Mouse (Mus musculus) hindbrain, postnatal 0 days (tissue): ENCODE measurements at regions not wholly inside any gene's neighbourhood (a gene's known extent, or its start where the extent isn't known, plus 50 kb on each side); places are given as distances from the start of the nearest gene placed in this dataset.

Experiments used
- ATAC-seq: fragments of 200-750 bp; cut with Nextera tagmentation; 2 replicates; pipeline ENCODE4 v1.8.0; 2017; ENCODE audit warnings: mild to moderate bottlenecking, moderate TSS enrichment, moderate library complexity
- DNase-seq: peaks from one replicate; pipeline ENCODE4 v3.0.0-alpha.2; 2015; ENCODE audit warnings: low spot score
- H3K27ac ChIP-seq: fragments of 300-500 bp; sonication (generic); 2 replicates; pipeline ENCODE4 v1.5.1; 2014; ENCODE audit warnings: mild to moderate bottlenecking
- H3K27me3 ChIP-seq: fragments of 300-500 bp; sonication (generic); 2 replicates; pipeline ENCODE4 v1.6.1; 2014; ENCODE audit warnings: low read length, mixed read lengths; ENCODE audit not compliant: insufficient read depth
- H3K36me3 ChIP-seq: fragments of 300-500 bp; sonication (generic); 2 replicates; pipeline ENCODE4 v1.6.1; 2014; ENCODE audit warnings: low read length, mixed read lengths; ENCODE audit not compliant: insufficient read depth
- H3K4me1 ChIP-seq: fragments of 300-500 bp; sonication (generic); 2 replicates; pipeline ENCODE4 v1.6.1; 2014; ENCODE audit warnings: antibody characterized with exemption, low read length, mixed read lengths; ENCODE audit not compliant: insufficient read depth
- H3K4me2 ChIP-seq: fragments of 300-500 bp; sonication (generic); 2 replicates; pipeline ENCODE4 v1.6.1; 2014; ENCODE audit warnings: low read depth, mild to moderate bottlenecking, low read length, moderate library complexity, mixed read lengths
- H3K4me3 ChIP-seq: fragments of 300-500 bp; sonication (generic); 2 replicates; pipeline ENCODE4 v1.5.1; 2014; ENCODE audit warnings: low read length
- H3K9ac ChIP-seq: fragments of 300-500 bp; sonication (generic); replicated peaks from 2 replicates; pipeline ENCODE4 v1.6.1; 2014; ENCODE audit warnings: mild to moderate bottlenecking, low read length, moderate library complexity, mixed read lengths
- H3K9me3 ChIP-seq: fragments of 300-500 bp; sonication (generic); 2 replicates; pipeline ENCODE4 v1.6.1; 2016; ENCODE audit warnings: low read length, mixed read lengths
- CTCF ChIP-seq: IDR thresholded peaks from 2 replicates; pipeline ENCODE4 v1.5.1; 2016; ENCODE audit warnings: antibody characterized with exemption, control low read depth, low read depth
- WGBS: fragments of 180-500 bp; shearing (Covaris S2); extraction: QIAGEN DNeasy Blood & Tissue Kit; methylation state at CpG from one replicate; pipeline ENCODE4 v1.1.7; 2014; 5-methylcytosine and 5-hydroxymethylcytosine counted together

DNA sequence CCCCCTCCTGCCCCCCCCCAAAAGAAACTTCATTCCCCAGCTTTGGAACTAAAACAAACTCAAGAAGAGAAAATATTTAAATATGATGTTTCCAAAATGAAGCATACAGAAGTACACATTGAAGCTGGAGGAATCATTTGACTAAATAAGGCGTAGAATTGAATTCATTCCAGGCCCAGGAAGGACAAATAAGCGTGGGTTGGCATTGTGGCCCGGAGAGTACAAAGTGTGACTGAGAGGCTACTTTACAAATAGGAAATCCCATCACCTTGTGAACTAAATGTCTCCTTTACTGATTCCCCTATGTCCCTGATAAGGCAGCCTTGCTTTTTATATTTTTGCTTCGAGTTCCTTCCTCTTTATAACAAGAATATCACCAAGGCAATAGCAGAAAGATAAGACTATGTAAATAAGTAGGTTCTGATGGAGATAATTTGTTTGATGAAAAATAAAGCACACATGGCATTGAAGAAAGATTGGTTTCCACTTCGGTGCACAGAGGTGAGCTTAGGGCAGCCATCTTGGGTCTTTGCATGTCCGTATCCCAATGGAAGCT, 176.4 kb upstream of the Mkln1 start:
- Histone ChIP-seq H3K9me3 (no peaks in the 10 kb centered on the region), H3K36me3 (no peaks in the 10 kb centered on the region), H3K27ac (no peak overlapping the region), H3K27me3 (peaks cover 10% of the 10 kb centered on the region; the same call in 1 of the 2 replicates), H3K9ac (no peak overlapping the region), H3K4me3 (no peak overlapping the region), H3K4me1 (peaks cover 8% of the 10 kb centered on the region; the same call in 1 of the 2 replicates), H3K4me2 (no peak overlapping the region)
- DNase-seq, result no peak
- 71% methylated on average over 6 of the region's 6 CpGs for WGBS
- no peak for TF ChIP-seq CTCF
- no peak for ATAC-seq

- H3K27ac ChIP-seq, result no peak overlapping the region
- H3K9me3 ChIP-seq, result no peaks in the 10 kb centered on the region
- H3K9ac ChIP-seq, result no peak overlapping the region
- no peaks in the 10 kb centered on the region for H3K27me3 ChIP-seq
- DNase-seq, result no peak
- no peak overlapping the region for H3K4me3 ChIP-seq
- H3K4me1 ChIP-seq, result no peaks in the 10 kb centered on the region
- WGBS, result 50% methylated on average over 5 of the region's 5 CpGs
- no peak for TF ChIP-seq CTCF
- H3K36me3 ChIP-seq, result no peaks in the 10 kb centered on the region
- no peak for ATAC-seq
- H3K4me2 ChIP-seq, result no peak overlapping the region
Observed at GRCm38 (mm10) chr6:31227406-31227805, 171.1 kb upstream of the Mkln1 start.

DNA sequence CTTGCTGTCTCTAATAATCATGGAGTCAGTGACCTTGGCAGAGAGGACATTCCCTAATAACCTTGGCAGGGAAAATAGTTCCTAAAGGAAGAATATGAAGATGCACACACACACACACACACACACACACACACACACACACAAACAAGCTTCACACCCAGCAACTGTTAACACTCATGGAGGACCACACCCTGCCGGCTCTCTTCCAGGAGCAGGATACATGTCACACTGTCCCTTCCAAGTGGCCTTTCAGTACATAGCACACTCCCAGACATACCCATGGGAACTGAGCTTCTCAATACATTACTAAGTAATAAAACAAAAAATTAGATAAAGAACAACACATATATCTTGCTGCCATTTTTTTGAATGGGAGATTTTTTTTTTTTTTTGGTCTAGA, 170.5 kb upstream of the Mkln1 start:
- DNase-seq (no peak), ATAC-seq (no peak)
- TF ChIP-seq CTCF, result no peak
- no peaks in the 10 kb centered on the region for H3K36me3 ChIP-seq
- no peak overlapping the region for H3K27ac ChIP-seq
- no peak overlapping the region for H3K4me2 ChIP-seq
- no peaks in the 10 kb centered on the region for H3K9me3 ChIP-seq
- no peak overlapping the region for H3K9ac ChIP-seq
- no peaks in the 10 kb centered on the region for H3K27me3 ChIP-seq
- no peaks in the 10 kb centered on the region for H3K4me1 ChIP-seq
- WGBS, result 82% methylated on average over 1 of the region's 1 CpGs
- H3K4me3 ChIP-seq, result no peak overlapping the region

GRCm38 (mm10) chr6:31231821-31232220, 166.7 kb upstream of the Mkln1 start:
- no peak overlapping the region for H3K4me3 ChIP-seq
- H3K4me2 ChIP-seq, result no peak overlapping the region
- no peaks in the 10 kb centered on the region for H3K27me3 ChIP-seq
- H3K27ac ChIP-seq, result no peak overlapping the region
- TF ChIP-seq CTCF, result no peak
- H3K4me1 ChIP-seq, result no peaks in the 10 kb centered on the region
- DNase-seq (peak; percentile 49), ATAC-seq (no peak)
- H3K9me3 ChIP-seq, result no peaks in the 10 kb centered on the region
- H3K9ac ChIP-seq, result no peak overlapping the region
- 53% methylated on average over 4 of the region's 4 CpGs for WGBS
- no peaks in the 10 kb centered on the region for H3K36me3 ChIP-seq

DNA sequence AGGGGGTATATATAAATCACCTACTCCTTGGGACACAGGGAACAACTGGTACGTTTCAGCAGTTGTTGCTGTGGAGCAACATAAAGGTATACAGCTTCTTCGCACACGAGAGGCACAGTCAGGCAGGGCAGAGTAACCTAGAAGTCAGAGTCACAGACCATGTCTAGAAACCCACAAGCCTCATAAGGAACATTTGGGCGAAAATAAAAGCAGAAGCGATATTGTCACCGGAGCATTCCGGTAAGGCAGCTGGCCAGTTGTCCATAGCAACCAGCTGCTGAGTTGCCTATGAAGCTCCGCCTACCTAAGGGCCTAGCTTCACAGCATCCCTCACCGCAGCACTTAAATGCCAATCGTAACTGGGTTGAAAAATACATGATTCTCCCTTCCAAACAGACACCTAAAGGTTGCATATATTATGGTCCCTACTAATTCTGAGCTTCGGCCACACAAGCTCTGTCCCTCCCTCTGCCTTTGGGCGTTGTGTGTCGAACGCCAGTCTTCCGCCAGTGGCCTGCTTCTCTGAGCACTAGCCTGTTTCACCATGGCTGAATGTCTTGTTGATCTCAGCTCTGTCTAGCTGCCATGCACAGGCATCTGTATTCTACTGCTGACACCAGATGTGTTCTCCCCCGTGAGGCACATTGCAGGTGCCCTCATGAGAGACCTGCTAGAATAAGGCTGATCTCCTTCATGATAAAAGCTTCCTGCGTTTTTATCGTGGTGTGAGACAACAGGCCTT, 165.1 kb upstream of the Mkln1 start:
- no peaks in the 10 kb centered on the region for H3K27me3 ChIP-seq
- no peak overlapping the region for H3K4me3 ChIP-seq
- no peak overlapping the region for H3K4me2 ChIP-seq
- ATAC-seq, result peak; percentile 87
- no peak overlapping the region for H3K9ac ChIP-seq
- no peaks in the 10 kb centered on the region for H3K36me3 ChIP-seq
- no peaks in the 10 kb centered on the region for H3K9me3 ChIP-seq
- no peak for TF ChIP-seq CTCF
- peak; percentile 76 for DNase-seq
- H3K27ac ChIP-seq, result peak overlapping the region; percentile 62; the same call in 1 of the 2 replicates
- 34% methylated on average over 18 of the region's 18 CpGs for WGBS
- no peaks in the 10 kb centered on the region for H3K4me1 ChIP-seq

- Histone ChIP-seq H3K27me3 (no peaks in the 10 kb centered on the region), H3K4me3 (no peak overlapping the region), H3K27ac (no peak overlapping the region), H3K4me2 (no peak overlapping the region), H3K9ac (no peak overlapping the region), H3K9me3 (no peaks in the 10 kb centered on the region), H3K4me1 (no peaks in the 10 kb centered on the region), H3K36me3 (no peaks in the 10 kb centered on the region)
- DNase-seq, result no peak
- TF ChIP-seq CTCF, result no peak
- no peak for ATAC-seq
- WGBS, result 20% methylated on average over 9 of the region's 9 CpGs
Observed at GRCm38 (mm10) chr6:31240051-31240450, 158.5 kb upstream of the Mkln1 start.

DNA sequence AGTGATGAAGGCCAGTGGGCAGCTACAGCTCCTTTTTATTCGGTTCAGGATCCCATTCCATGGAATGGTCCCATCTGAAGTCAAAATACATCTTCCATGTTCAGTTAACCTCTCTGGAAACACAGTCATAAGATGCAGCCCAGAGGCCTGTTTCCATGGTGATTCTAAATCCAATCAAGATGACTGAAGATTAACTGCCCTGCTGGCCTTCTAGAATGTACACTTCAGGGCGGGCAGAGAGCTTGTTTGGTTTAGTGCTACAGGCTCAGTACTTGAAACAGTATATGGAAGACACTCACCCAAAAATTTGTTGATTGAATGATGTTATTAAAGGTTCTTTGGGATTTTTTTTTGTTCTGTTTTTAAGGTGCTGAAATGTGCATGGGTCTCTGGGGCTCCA, 148.0 kb upstream of the Mkln1 start:
- no peak for DNase-seq
- 79% methylated on average over 2 of the region's 2 CpGs for WGBS

More for the DNA sequence above, 148.0 kb upstream of the Mkln1 start:
- Histone ChIP-seq H3K27me3 (no peaks in the 10 kb centered on the region), H3K4me3 (no peak overlapping the region), H3K4me2 (no peak overlapping the region), H3K9me3 (no peaks in the 10 kb centered on the region), H3K36me3 (no peaks in the 10 kb centered on the region), H3K27ac (no peak overlapping the region), H3K4me1 (no peaks in the 10 kb centered on the region), H3K9ac (no peak overlapping the region)
- no peak for ATAC-seq
- no peak for TF ChIP-seq CTCF
